In genomic region chr11:69902972-69903371, GRCm38 (mm10) we compare ENCODE assay signal across 9 mouse cellular contexts. TPM values are rescaled to one million over a fixed set of nuclear protein-coding genes. Genes with fewer than 3 reads are reported as not detected.
A peak's percentile ranks its signal among the peaks of the same experiment; 100 is the strongest.
DNase-seq lines count a peak whose midpoint lies in the region; ATAC-seq and TF ChIP-seq lines count a peak whose summit lies in the region.
"Had no signal": no experiment of that assay in that cellular context is flagged by ENCODE, and none has a peak within 500 bp of the region (broad histone marks: within the 10 kb centered on the region; RNA-seq: fewer than 3 reads in every experiment).

No protein-coding gene starts in this region.

- ATAC-seq in neural tube, embryonic 11.5 days (ENCODE audit: insufficient read depth, low FRiP score, low TSS enrichment): no peak
- no peak for ATAC-seq in limb, embryonic 12.5 days (ENCODE audit: insufficient number of reproducible peaks, insufficient read depth, low FRiP score, low TSS enrichment, low read depth)
- no peak for ATAC-seq in stomach, embryonic 14.5 days (ENCODE audit: insufficient number of reproducible peaks, insufficient read depth, low FRiP score, low read depth)

- H3K4me3 ChIP-seq in gastrocnemius, adult 2 months: peak overlapping the region; percentile 93
- H3K4me3 ChIP-seq in neural tube, embryonic 11.5 days (ENCODE audit: low read depth, low read length): peak overlapping the region; percentile 96; the same call in 1 of the 2 replicates
- H3K4me3 ChIP-seq in limb, embryonic 12.5 days (replicated peaks): peak overlapping the region; percentile 95
- H3K4me3 ChIP-seq in stomach, embryonic 14.5 days (ENCODE audit: low read depth, low read length): peak overlapping the region; percentile 79; the same call in 1 of the 2 replicates

- 0 out of 2 replicates have a peak overlapping the region, but pooled peaks have one; percentile 98 for H3K9ac ChIP-seq in neural tube, embryonic 11.5 days (ENCODE audit: low read length)
- H3K9ac ChIP-seq in limb, embryonic 12.5 days (replicated peaks): 0 out of 2 replicates have a peak overlapping the region, but pooled peaks have one; percentile 97
- H3K9ac ChIP-seq in stomach, embryonic 14.5 days (replicated peaks; ENCODE audit: low read depth, low read length): peak overlapping the region; percentile 93; the same call in 1 of the 2 replicates

- 90% methylated on average over 13 of the region's 13 CpGs for WGBS in neural tube, embryonic 11.5 days
- WGBS in limb, embryonic 12.5 days: 89% methylated on average over 13 of the region's 13 CpGs
- 84% methylated on average over 13 of the region's 13 CpGs for WGBS in stomach, embryonic 14.5 days

- H3K4me1 ChIP-seq in neural tube, embryonic 11.5 days (ENCODE audit: control insufficient read depth, insufficient read depth, low read length): peaks cover 10% of the 10 kb centered on the region
- peaks cover 32% of the 10 kb centered on the region for H3K4me1 ChIP-seq in limb, embryonic 12.5 days (replicated peaks)
- H3K4me1 ChIP-seq in stomach, embryonic 14.5 days (ENCODE audit: control insufficient read depth, insufficient read depth, low read length): peaks cover 12% of the 10 kb centered on the region

- no peak for DNase-seq in gastrocnemius, adult 2 months
- DNase-seq in gastrocnemius, postnatal 25 days: no peak
- no peak for DNase-seq in neural tube, embryonic 11.5 days (ENCODE audit: low spot score)
- DNase-seq in neural tube, embryonic 10.5 days (ENCODE audit: extremely low spot score, low spot score): no peak
- DNase-seq in Muller cell, postnatal 12 days (ENCODE audit: inconsistent ontology term): no peak
- no peak for DNase-seq in left cerebral cortex, postnatal 4 days
- DNase-seq: kidney, postnatal 36 days had no signal

- no peaks in the 10 kb centered on the region for H3K27me3 ChIP-seq in neural tube, embryonic 11.5 days (ENCODE audit: control insufficient read depth, insufficient read depth, low read length)
- H3K27me3 ChIP-seq in limb, embryonic 12.5 days: no peaks in the 10 kb centered on the region
- no peaks in the 10 kb centered on the region for H3K27me3 ChIP-seq in stomach, embryonic 14.5 days (ENCODE audit: control insufficient read depth, insufficient read depth, low read length)

- no peaks in the 10 kb centered on the region for H3K9me3 ChIP-seq in neural tube, embryonic 11.5 days (ENCODE audit: control insufficient read depth, low read length)
- H3K9me3 ChIP-seq in limb, embryonic 12.5 days: no peaks in the 10 kb centered on the region
- no peaks in the 10 kb centered on the region for H3K9me3 ChIP-seq in stomach, embryonic 14.5 days (ENCODE audit: control insufficient read depth, low read depth, low read length)

- peaks cover 31% of the 10 kb centered on the region for H3K36me3 ChIP-seq in neural tube, embryonic 11.5 days (ENCODE audit: control insufficient read depth, insufficient read depth, low read length)
- peaks cover 51% of the 10 kb centered on the region for H3K36me3 ChIP-seq in limb, embryonic 12.5 days
- H3K36me3 ChIP-seq in stomach, embryonic 14.5 days (ENCODE audit: control insufficient read depth, insufficient read depth, low read length): peaks cover 38% of the 10 kb centered on the region

- TF ChIP-seq CTCF in gastrocnemius, adult 2 months (IDR thresholded peaks at IDR 0.05): no peak

- no peak overlapping the region for H3K27ac ChIP-seq in gastrocnemius, adult 2 months
- no peak overlapping the region for H3K27ac ChIP-seq in neural tube, embryonic 11.5 days (ENCODE audit: low read depth, low read length)
- H3K27ac ChIP-seq in limb, embryonic 12.5 days: no peak overlapping the region
- H3K27ac ChIP-seq in stomach, embryonic 14.5 days (ENCODE audit: low read length): no peak overlapping the region

- peak overlapping the region; percentile 98 for H3K4me2 ChIP-seq in neural tube, embryonic 11.5 days (ENCODE audit: low read depth)
- peak overlapping the region; percentile 84 for H3K4me2 ChIP-seq in limb, embryonic 12.5 days
- H3K4me2 ChIP-seq in stomach, embryonic 14.5 days (replicated peaks; ENCODE audit: low read depth, low read length): peak overlapping the region; percentile 97

- intact Hi-C loops in gastrocnemius, adult 2 months (cut with DNase I): no loop called here
- intact Hi-C loops in left cerebral cortex, postnatal 4 days (cut with DNase I): no loop called here

RNA-seq across cellular contexts. Expression of gene Neurl4, which starts 2.1 kb away (rescaled TPM):
- total RNA-seq in gastrocnemius, adult 2 months (2021): 10 to 100 TPM; 25.2 to 33.5 TPM
- 10 to 100 TPM; 25.4 to 26.0 TPM for total RNA-seq in gastrocnemius, postnatal 25 days (2021)
- polyA plus RNA-seq in neural tube, embryonic 11.5 days (2014; fragmentation: Nextera tagmentation; extraction: Ambion mirVana): 14.2 and 18.0 TPM in 2 replicates
- polyA plus RNA-seq in limb, embryonic 12.5 days (2016; fragmentation: Nextera tagmentation; extraction: Ambion mirVana): 10.9 and 12.7 TPM in 2 replicates
- 12.6 and 12.7 TPM in 2 replicates for polyA plus RNA-seq in stomach, embryonic 14.5 days (2014; fragmentation: Nextera tagmentation; extraction: Ambion mirVana)
- 100 to 1,000 TPM; 157 to 165 TPM for total RNA-seq in left cerebral cortex, postnatal 4 days (2021)

RNA-seq across cellular contexts. Expression of gene 2810408A11Rik, which starts 2.2 kb away (rescaled TPM):
- total RNA-seq in gastrocnemius, adult 2 months (2021): under 1 TPM in 1 of 2 experiments, not detected in 1; 0.33 TPM
- not detected for total RNA-seq in gastrocnemius, postnatal 25 days (2021)
- polyA plus RNA-seq in neural tube, embryonic 11.5 days (2014; fragmentation: Nextera tagmentation; extraction: Ambion mirVana): 14.4 and 15.1 TPM in 2 replicates
- polyA plus RNA-seq in limb, embryonic 12.5 days (2016; fragmentation: Nextera tagmentation; extraction: Ambion mirVana): 30.4 and 32.8 TPM in 2 replicates
- polyA plus RNA-seq in stomach, embryonic 14.5 days (2014; fragmentation: Nextera tagmentation; extraction: Ambion mirVana): 8.5 and 10.4 TPM in 2 replicates
- 10 to 100 TPM in 1 of 2 experiments, 1 to 10 TPM in 1; 8.3 to 10.7 TPM for total RNA-seq in left cerebral cortex, postnatal 4 days (2021)

RNA-seq across cellular contexts. Expression of gene Acap1, which starts 7.6 kb away (rescaled TPM):
- under 1 TPM in 1 of 2 experiments, not detected in 1; 0.08 TPM for total RNA-seq in gastrocnemius, adult 2 months (2021)
- total RNA-seq in gastrocnemius, postnatal 25 days (2021): under 1 TPM; 0.26 to 0.38 TPM
- polyA plus RNA-seq in neural tube, embryonic 11.5 days (2014; fragmentation: Nextera tagmentation; extraction: Ambion mirVana): 0.53 and 1.1 TPM in 2 replicates
- 0.90 and 1.5 TPM in 2 replicates for polyA plus RNA-seq in limb, embryonic 12.5 days (2016; fragmentation: Nextera tagmentation; extraction: Ambion mirVana)
- 3.5 and 4.0 TPM in 2 replicates for polyA plus RNA-seq in stomach, embryonic 14.5 days (2014; fragmentation: Nextera tagmentation; extraction: Ambion mirVana)
- under 1 TPM; 0.50 to 0.72 TPM for total RNA-seq in left cerebral cortex, postnatal 4 days (2021)

RNA-seq across cellular contexts. Expression of gene Gps2, which starts 10.7 kb away (rescaled TPM):
- 10 to 100 TPM; 47.1 to 49.6 TPM for total RNA-seq in gastrocnemius, adult 2 months (2021)
- 10 to 100 TPM; 34.6 to 35.2 TPM for total RNA-seq in gastrocnemius, postnatal 25 days (2021)
- 84.0 and 93.7 TPM in 2 replicates for polyA plus RNA-seq in neural tube, embryonic 11.5 days (2014; fragmentation: Nextera tagmentation; extraction: Ambion mirVana)
- polyA plus RNA-seq in limb, embryonic 12.5 days (2016; fragmentation: Nextera tagmentation; extraction: Ambion mirVana): 92.0 and 93.5 TPM in 2 replicates
- polyA plus RNA-seq in stomach, embryonic 14.5 days (2014; fragmentation: Nextera tagmentation; extraction: Ambion mirVana): 71.3 and 80.0 TPM in 2 replicates
- 10 to 100 TPM; 37.8 to 38.3 TPM for total RNA-seq in left cerebral cortex, postnatal 4 days (2021)

RNA-seq across cellular contexts. Expression of gene Eif5a, which starts 18.8 kb away (rescaled TPM):
- total RNA-seq in gastrocnemius, adult 2 months (2021): 100 to 1,000 TPM; 413 to 433 TPM
- total RNA-seq in gastrocnemius, postnatal 25 days (2021): 100 to 1,000 TPM; 417 to 422 TPM
- 1,905 and 1,926 TPM in 2 replicates for polyA plus RNA-seq in neural tube, embryonic 11.5 days (2014; fragmentation: Nextera tagmentation; extraction: Ambion mirVana)
- 1,762 and 1,851 TPM in 2 replicates for polyA plus RNA-seq in limb, embryonic 12.5 days (2016; fragmentation: Nextera tagmentation; extraction: Ambion mirVana)
- 1,510 and 1,553 TPM in 2 replicates for polyA plus RNA-seq in stomach, embryonic 14.5 days (2014; fragmentation: Nextera tagmentation; extraction: Ambion mirVana)
- total RNA-seq in left cerebral cortex, postnatal 4 days (2021): 100 to 1,000 TPM; 539 to 555 TPM

Comparison
In these comparisons a context has a peak if more than half of its experiments do, and no peak if none do; other contexts are left out.
1. RNA of gene Neurl4, which starts 2.1 kb away (total RNA-seq): 157 to 165 TPM in left cerebral cortex, postnatal 4 days; 25.2 to 33.5 TPM in gastrocnemius, adult 2 months and 25.4 to 26.0 TPM in gastrocnemius, postnatal 25 days; every median in the first group is over 4 times any median in the second.
2. RNA of gene 2810408A11Rik, which starts 2.2 kb away (total RNA-seq): 8.3 to 10.7 TPM in left cerebral cortex, postnatal 4 days; 0.33 TPM in gastrocnemius, adult 2 months and not detected in gastrocnemius, postnatal 25 days; every median in the first group is over 4 times any median in the second.
3. Peak in every context shown above with its lines, with median percentiles within 50 percentile points of each other: H3K4me3 ChIP-seq, H3K4me2 ChIP-seq and H3K9ac ChIP-seq.